Mouse (Mus musculus) megakaryocyte progenitor cell, adult 5-6 weeks (primary cell): ENCODE data around the gene Ifit3. TPM values are rescaled to one million over a fixed set of nuclear protein-coding genes. Genes with fewer than 3 reads are reported as not detected.

ENCODE experiments used
- total RNA-seq, 2 experiments: library from RNA; stranded (forward) in 1 of 2; stranded (reverse) in 1 of 2; fragments of 157-497, 149-512 nt in 1 of 2; fragments of 200-1000 nt in 1 of 2; gene quantifications; 2 replicates each; pipeline versions ENCODE4 v1.2.3 to v1.2.4; 2015 to 2017

Gene Ifit3
- total RNA-seq, 2 experiments from 2014 or later: 1.1 to 1.2 TPM

Other genes with a start within 250 kb of the Ifit3 start
- gene Ch25h, start 108.4 kb upstream of the Ifit3 start, total RNA-seq (2015): 0.29 TPM in 1 of 2 replicates, not detected in the other
- gene Ch25h, start 108.4 kb upstream of the Ifit3 start, total RNA-seq (2017): not detected in 2 replicates
- gene Lipa, start 56.1 kb upstream of the Ifit3 start, total RNA-seq (2015): 60.4 TPM in 2 replicates
- 30.9 and 32.4 TPM in 2 replicates for gene Lipa, start 56.1 kb upstream of the Ifit3 start, total RNA-seq (2017)
- 7.7 and 8.0 TPM in 2 replicates for gene Ifit2, start 32.8 kb upstream of the Ifit3 start, total RNA-seq (2015)
- gene Ifit2, start 32.8 kb upstream of the Ifit3 start, total RNA-seq (2017): 19.0 and 19.2 TPM in 2 replicates
- gene Ifit1bl1, start 18.4 kb downstream of the Ifit3 start, total RNA-seq (2015): 0.12 and 0.17 TPM in 2 replicates
- gene Ifit1bl1, start 18.4 kb downstream of the Ifit3 start, total RNA-seq (2017): 0.25 and 0.30 TPM in 2 replicates
- not detected in 2 replicates for gene Ifit3b, start 24.4 kb downstream of the Ifit3 start, total RNA-seq (2015)
- 0.27 TPM in 1 of 2 replicates, not detected in the other for gene Ifit3b, start 24.4 kb downstream of the Ifit3 start, total RNA-seq (2017)
- not detected in 2 replicates for gene Ifit1bl2, start 57.2 kb downstream of the Ifit3 start, total RNA-seq (2015)
- gene Ifit1bl2, start 57.2 kb downstream of the Ifit3 start, total RNA-seq (2017): 0.27 and 0.83 TPM in 2 replicates
- gene Ifit1, start 57.3 kb downstream of the Ifit3 start, total RNA-seq (2015): 1.5 and 2.1 TPM in 2 replicates
- gene Ifit1, start 57.3 kb downstream of the Ifit3 start, total RNA-seq (2017): 1.0 and 1.1 TPM in 2 replicates
- not detected in 2 replicates for gene Slc16a12, start 163.8 kb downstream of the Ifit3 start, total RNA-seq (2015)
- not detected in 2 replicates for gene Slc16a12, start 163.8 kb downstream of the Ifit3 start, total RNA-seq (2017)